Mouse (Mus musculus) neural tube, embryonic 12.5 days (tissue): ENCODE results near the gene Pus7l. TPM values are rescaled to one million over a fixed set of nuclear protein-coding genes. Genes with fewer than 3 reads are reported as not detected.
"Not testable (repeated sequence)": the region's sequence is repeated elsewhere in the genome, so short reads cannot be mapped to it uniquely, and the experiment has no call there.

Source experiments
- ATAC-seq: fragments of 200-750 bp; cut with Nextera tagmentation; 2 replicates; pipeline ENCODE4 v1.8.0; 2017; ENCODE audit warnings: low read depth, mild to moderate bottlenecking, moderate TSS enrichment, moderate library complexity; ENCODE audit not compliant: low FRiP score
- H3K27ac ChIP-seq: fragments of 300-500 bp; sonication (generic); 2 replicates; pipeline ENCODE4 v1.5.1; 2016
- H3K27me3 ChIP-seq: fragments of 300-500 bp; sonication (generic); replicated peaks from 2 replicates; pipeline ENCODE4 v1.6.1; 2016; ENCODE audit warnings: mild to moderate bottlenecking
- H3K36me3 ChIP-seq: fragments of 300-500 bp; sonication (generic); 2 replicates; pipeline ENCODE4 v1.6.1; 2016; ENCODE audit warnings: mild to moderate bottlenecking
- H3K4me1 ChIP-seq: fragments of 300-500 bp; sonication (generic); 2 replicates; pipeline ENCODE4 v1.6.1; 2016
- H3K4me2 ChIP-seq: fragments of 300-500 bp; sonication (generic); replicated peaks from 2 replicates; pipeline ENCODE4 v1.6.1; 2016; ENCODE audit warnings: mild to moderate bottlenecking
- H3K4me3 ChIP-seq: fragments of 300-500 bp; sonication (generic); 2 replicates; pipeline ENCODE4 v1.5.1; 2016
- H3K9ac ChIP-seq: fragments of 300-500 bp; sonication (generic); 2 replicates; pipeline ENCODE4 v1.6.1; 2016; ENCODE audit warnings: mild to moderate bottlenecking
- H3K9me3 ChIP-seq: fragments of 300-500 bp; sonication (generic); 2 replicates; pipeline ENCODE4 v1.6.1; 2016; ENCODE audit warnings: mild to moderate bottlenecking
- WGBS: fragments of 180-500 bp; shearing (Covaris S2); methylation state at CpG from one replicate; pipeline ENCODE4 v1.1.7; 2016; 5-methylcytosine and 5-hydroxymethylcytosine counted together
- polyA plus RNA-seq: library from polyadenylated mRNA; unstranded; fragments of >200 nt; fragmentation: Nextera tagmentation; extraction: Ambion mirVana; gene quantifications from 2 replicates; pipeline ENCODE4 v1.2.1, GENCODE M21; 2016

Gene Pus7l
- polyA plus RNA-seq, 1 experiment from 2014 or later = 11.1 TPM

- H3K4me2 ChIP-seq, H3K4me1 ChIP-seq, ATAC-seq, H3K27ac ChIP-seq, H3K4me3 ChIP-seq, H3K9ac ChIP-seq, H3K9me3 ChIP-seq, H3K27me3 ChIP-seq, H3K36me3 ChIP-seq: not testable (repeated sequence)
- WGBS = 93% methylated on average over 2 of the region's 2 CpGs
Observed at GRCm38 (mm10) chr15:94488028-94488427, 55.3 kb downstream of the Pus7l start.

DNA sequence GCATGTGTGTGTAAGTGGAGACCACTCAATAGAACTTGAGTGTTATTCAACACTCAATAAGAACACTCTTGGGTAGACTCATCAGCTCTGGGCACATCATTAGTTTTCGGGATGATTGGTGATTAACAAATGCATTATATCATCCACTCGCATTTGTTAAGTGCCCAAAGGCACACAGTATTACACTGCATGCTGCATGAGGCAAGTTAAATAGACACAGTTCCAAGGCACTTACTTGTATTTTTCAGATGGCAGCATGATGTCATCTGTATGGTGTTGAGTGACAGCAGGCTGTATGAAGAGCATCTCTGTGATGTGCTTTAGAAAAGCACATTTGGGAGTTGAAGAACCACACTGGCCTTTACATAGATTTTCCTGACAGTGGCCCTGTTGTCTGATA lies 60.8 kb downstream of the Pus7l start:
- no peak for ATAC-seq
- Histone ChIP-seq H3K9me3 (no peaks in the 10 kb centered on the region), H3K36me3 (no peaks in the 10 kb centered on the region), H3K9ac (no peak overlapping the region), H3K4me3 (no peak overlapping the region), H3K27me3 (no peaks in the 10 kb centered on the region), H3K27ac (no peak overlapping the region), H3K4me2 (no peak overlapping the region), H3K4me1 (no peaks in the 10 kb centered on the region)
- 92% methylated on average over 2 of the region's 2 CpGs for WGBS

GRCm38 (mm10) chr15:94480792-94481191 lies 62.6 kb downstream of the Pus7l start:
- no peak for ATAC-seq
- WGBS = 91% methylated on average over 4 of the region's 4 CpGs
- Histone ChIP-seq H3K9ac (no peak overlapping the region), H3K4me3 (no peak overlapping the region), H3K27ac (no peak overlapping the region), H3K9me3 (no peaks in the 10 kb centered on the region), H3K36me3 (no peaks in the 10 kb centered on the region), H3K4me2 (no peak overlapping the region), H3K4me1 (no peaks in the 10 kb centered on the region), H3K27me3 (no peaks in the 10 kb centered on the region)

GRCm38 (mm10) chr15:94480248-94480647 lies 63.1 kb downstream of the Pus7l start:
- no peak overlapping the region for H3K27ac ChIP-seq
- H3K27me3 ChIP-seq = no peaks in the 10 kb centered on the region
- no peak overlapping the region for H3K4me2 ChIP-seq
- ATAC-seq = no peak
- no peaks in the 10 kb centered on the region for H3K4me1 ChIP-seq
- WGBS = 87% methylated on average over 5 of the region's 5 CpGs
- H3K4me3 ChIP-seq = no peak overlapping the region
- no peaks in the 10 kb centered on the region for H3K36me3 ChIP-seq
- no peaks in the 10 kb centered on the region for H3K9me3 ChIP-seq
- no peak overlapping the region for H3K9ac ChIP-seq

DNA sequence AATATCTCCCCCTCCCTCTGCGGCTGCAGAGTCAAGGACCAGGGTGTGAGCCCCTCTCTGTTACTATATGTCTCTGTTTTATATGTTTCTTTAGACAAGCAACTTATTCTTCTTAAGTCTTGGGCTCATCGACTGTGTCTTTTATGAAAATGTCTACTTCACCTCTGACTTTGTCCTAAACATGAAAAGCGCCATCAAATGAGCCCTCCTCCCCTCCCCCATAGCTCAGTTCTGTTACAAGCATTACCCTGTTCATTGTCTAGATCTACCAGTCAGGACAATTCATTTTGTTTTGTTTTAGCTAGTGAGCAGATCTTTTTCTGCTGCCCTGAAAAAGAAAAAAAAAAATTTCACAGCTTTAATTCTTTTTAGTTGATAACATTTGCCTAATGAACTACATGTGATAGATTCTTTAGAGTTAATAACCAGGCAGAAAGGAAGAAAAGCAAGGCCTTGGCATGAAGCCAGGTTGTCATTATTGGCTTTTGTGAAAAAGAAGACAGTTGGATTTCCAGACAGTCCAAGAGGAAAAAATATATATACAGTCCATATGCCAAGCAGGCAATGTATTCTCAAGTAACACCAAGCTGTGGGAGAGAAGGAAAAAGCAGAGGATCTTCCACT lies 63.7 kb downstream of the Pus7l start:
- Histone ChIP-seq H3K4me2 (no peak overlapping the region), H3K4me3 (no peak overlapping the region), H3K27ac (no peak overlapping the region), H3K9me3 (no peaks in the 10 kb centered on the region), H3K27me3 (no peaks in the 10 kb centered on the region), H3K4me1 (no peaks in the 10 kb centered on the region), H3K9ac (no peak overlapping the region), H3K36me3 (no peaks in the 10 kb centered on the region)
- 71% methylated on average over 3 of the region's 3 CpGs for WGBS
- ATAC-seq = no peak

DNA sequence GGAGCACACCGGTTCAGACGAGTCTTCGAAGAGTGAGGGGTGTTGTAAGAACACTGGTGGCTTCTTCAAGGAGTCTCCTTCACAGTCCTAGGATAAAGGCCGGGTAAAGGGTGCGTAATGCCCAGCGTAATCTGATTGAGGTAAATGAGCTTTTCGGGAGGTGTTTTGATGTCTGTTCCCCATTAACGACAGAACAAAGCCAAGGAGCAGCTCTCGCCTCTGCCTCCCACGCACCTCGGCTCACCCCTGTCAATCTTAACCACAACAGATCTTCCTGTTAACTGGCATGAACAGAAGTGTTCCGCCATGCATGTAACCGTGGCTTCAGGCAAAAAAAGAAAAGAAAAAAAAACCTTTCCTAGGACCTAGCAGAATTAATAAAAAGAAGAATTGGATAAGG lies 64.6 kb downstream of the Pus7l start:
- 64% methylated on average over 13 of the region's 13 CpGs for WGBS

DNA sequence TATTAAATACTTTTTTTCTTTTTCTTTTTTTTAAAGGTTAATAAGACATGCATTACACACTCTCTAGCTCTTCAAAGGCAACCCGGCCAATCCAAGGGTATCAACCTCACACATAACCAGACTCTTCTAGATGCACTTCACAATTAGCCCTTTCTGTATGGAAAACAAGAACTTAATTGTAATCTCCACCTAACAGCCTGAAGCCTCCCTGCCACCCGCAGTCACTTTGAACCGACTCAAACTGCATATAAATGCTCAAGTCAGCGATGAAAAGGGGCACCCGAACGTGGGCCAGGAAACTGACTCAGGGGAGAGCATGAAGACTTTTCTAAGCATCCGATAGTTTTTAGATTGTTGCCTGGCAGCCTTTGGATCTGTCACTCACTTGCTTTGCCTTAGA lies 66.1 kb downstream of the Pus7l start:
- Histone ChIP-seq H3K4me3 (no peak overlapping the region), H3K9ac (no peak overlapping the region), H3K27ac (no peak overlapping the region), H3K4me1 (no peaks in the 10 kb centered on the region), H3K9me3 (no peaks in the 10 kb centered on the region), H3K4me2 (no peak overlapping the region), H3K36me3 (no peaks in the 10 kb centered on the region), H3K27me3 (no peaks in the 10 kb centered on the region)
- no peak for ATAC-seq
- WGBS = 31% methylated on average over 7 of the region's 7 CpGs

More for the DNA sequence above, 64.6 kb downstream of the Pus7l start:
- Histone ChIP-seq H3K36me3 (no peaks in the 10 kb centered on the region), H3K9me3 (no peaks in the 10 kb centered on the region), H3K27me3 (no peaks in the 10 kb centered on the region), H3K4me3 (no peak overlapping the region), H3K4me1 (no peaks in the 10 kb centered on the region), H3K4me2 (no peak overlapping the region), H3K9ac (no peak overlapping the region), H3K27ac (no peak overlapping the region)
- ATAC-seq = no peak

DNA sequence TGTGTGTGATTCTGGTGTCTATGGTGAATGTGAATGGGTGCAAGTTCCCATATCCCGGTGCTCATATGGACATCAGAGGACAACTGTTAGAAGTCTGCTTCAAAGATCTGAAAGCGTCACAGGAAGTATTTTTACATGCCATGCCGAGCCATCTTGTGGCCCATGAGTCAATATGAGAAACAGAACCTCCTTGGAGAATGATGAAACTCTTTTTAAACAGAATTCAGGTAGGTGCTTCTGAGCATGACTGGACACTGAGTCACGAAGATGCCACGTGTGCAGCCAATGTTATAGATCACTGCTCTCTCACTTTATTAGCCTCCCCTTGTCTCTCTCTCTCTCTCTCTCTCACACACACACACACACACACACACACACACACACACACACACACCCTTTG lies 67.4 kb downstream of the Pus7l start:
- WGBS = 91% methylated on average over 5 of the region's 5 CpGs
- Histone ChIP-seq H3K4me3 (no peak overlapping the region), H3K4me2 (no peak overlapping the region), H3K27me3 (no peaks in the 10 kb centered on the region), H3K9ac (no peak overlapping the region), H3K27ac (no peak overlapping the region), H3K36me3 (no peaks in the 10 kb centered on the region), H3K4me1 (no peaks in the 10 kb centered on the region), H3K9me3 (no peaks in the 10 kb centered on the region)
- no peak for ATAC-seq

Other genes with a start within 250 kb of the Pus7l start
- 7.4 and 10.5 TPM in 2 replicates for gene Adamts20, start 78.1 kb downstream of the Pus7l start, polyA plus RNA-seq
- 3.4 and 4.4 TPM in 2 replicates for gene Irak4, start 96 bp upstream of the Pus7l start, polyA plus RNA-seq
- gene Twf1, start 46.3 kb upstream of the Pus7l start, polyA plus RNA-seq = 95.7 and 97.7 TPM in 2 replicates
- gene Tmem117, start 85.7 kb upstream of the Pus7l start, polyA plus RNA-seq = 6.2 and 6.5 TPM in 2 replicates